Mouse (Mus musculus) layer of hippocampus, adult 9-11 months (tissue): ENCODE measurements around the gene Rps16.
A peak's percentile ranks its signal among the peaks of the same experiment; 100 is the strongest.

Experiments used
- DNase-seq: peaks from one replicate; pipeline ENCODE4 v3.0.0; 2022

The Rps16 gene

DNA sequence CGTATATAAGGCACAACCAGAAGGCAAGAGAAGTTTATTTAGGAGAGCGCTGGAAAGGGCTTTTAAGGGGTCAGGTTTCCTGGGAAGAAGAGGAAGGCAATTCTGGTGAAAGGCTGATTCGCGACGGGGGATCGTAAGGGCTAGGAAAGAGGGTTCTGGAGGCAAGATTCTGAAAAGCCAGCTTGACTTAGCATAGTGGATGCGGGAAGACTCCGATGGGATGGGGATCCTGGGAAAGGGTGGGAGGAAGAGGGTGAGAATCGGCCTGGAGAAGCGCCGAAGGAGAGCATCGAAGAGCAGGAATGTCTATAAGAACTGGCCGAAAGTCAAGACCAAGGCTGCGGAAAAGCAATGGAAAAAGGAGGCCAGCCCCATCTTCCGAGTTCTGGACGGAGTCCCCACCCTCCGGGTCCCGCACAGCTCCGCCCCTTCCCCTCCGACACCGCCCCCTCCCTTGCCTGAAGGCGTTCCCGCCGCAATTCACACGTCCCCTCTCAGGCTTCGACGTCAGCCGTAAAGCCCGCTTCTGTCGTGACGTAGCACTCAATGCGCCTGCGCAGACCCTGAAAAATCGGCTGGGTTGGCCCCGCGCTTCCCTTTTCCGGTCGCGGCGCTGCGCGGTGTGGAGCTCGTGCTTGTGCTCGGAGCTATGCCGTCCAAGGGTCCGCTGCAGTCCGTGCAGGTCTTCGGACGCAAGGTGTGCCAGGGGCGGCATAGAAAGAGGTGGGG, at the start of gene Rps16:
TSS of gene Rps16 (plus strand) at position 498 of the 729 bp plus-strand sequence.
- DNase-seq, result peak; percentile 96

DNA sequence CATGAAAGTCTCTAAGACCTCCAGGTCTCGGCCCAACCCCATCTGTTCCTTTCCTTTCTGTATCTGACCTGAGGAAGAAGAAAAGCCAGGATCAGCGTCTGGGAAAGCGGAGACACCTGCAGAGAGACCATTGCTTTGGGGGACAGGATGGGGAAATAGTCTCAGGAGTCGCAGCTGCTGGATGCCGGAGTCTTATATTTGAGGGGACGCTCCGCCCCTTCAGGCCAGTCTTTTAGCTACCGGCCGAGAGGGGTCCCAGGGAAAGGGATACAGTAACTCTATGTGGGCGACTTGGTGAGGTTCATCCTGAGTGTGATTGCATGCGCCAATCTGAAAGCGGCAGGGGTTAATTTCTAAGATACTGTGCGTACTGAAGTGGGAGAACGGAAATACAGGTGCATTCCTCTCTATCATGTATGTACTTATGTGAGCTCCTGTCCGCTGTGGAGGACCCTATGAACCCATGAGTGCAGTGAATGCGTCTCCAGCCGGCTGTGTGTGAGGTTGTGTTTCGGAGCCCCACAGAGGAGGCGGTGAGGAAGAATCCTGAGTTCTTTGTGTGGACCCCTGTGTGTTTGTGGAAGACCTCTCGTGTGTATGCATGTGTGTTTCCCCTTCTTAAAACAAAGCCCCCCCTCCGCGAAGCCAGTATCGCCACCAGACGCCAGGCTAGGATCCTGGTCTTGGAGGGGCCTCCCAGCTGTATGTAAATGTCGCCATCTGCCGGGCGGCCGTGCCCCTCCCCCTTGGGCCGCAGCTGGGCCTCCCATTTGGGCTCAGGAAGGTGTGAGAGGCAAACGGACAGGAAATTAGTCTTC, 48.6 kb upstream of the Rps16 start, which contains the start of gene Dll3:
TSS of gene Dll3 (minus strand) at position 623 of the 818 bp plus-strand sequence.
- no peak for DNase-seq

DNA sequence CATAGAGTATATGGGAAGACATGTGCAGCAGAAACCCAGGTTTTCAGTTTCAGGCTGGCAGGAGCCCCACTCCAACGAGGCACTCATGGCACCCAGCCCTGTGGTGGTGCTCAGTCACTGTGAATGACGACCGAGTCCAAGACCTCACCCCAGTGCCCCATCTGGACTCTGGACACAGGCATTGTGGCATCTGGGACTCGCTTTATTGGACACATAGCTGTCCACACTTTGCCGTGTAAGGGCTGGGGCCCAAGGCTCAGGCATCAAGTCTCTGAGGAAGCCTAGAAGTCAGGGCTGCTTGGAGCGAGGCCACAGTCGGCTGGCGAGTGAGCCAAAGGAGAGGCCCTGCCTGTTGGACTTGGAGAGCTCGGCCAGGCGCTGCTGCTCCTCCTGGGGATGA, 44.8 kb upstream of the Rps16 start:
- no peak for DNase-seq

DNA sequence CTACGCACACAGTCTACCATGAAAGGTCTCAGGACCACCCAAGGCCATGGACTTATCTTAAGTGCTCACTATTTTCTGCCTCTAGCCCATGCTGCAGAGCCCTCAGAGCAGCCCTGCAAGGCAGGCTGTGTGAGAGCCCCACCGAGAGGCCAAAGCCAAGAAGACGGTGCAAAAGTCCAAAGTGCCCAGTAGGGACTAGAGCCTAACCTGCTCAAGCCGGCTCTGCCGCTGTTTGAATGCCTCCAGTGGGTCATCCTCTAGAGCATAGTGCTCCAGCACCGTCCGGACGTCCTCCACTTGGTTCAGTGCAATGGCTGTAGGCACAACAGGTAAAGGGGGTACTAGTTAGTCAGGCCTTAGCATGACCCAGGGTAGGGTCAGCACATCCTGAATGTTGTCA, 44.2 kb upstream of the Rps16 start:
- DNase-seq, result no peak

DNA sequence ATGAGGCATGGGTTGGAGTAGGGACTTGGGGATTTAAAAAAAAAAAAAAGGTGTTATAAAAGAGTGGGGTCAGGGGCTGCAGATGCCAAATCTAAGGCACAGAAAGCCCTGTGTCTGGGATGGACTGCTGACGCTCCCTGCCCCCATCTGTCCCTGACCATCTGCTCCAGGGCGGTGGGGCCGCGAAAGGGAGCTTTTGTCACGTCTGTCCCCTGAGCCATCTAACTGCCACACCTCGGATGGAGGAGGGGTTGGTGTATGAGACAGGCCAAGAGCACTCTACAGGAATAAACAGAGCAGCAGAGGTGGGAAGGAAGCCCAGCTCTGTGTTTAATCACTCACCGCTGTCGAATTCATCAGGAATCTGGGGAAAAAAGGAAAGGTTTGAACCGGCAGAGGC, 40.7 kb upstream of the Rps16 start:
- DNase-seq, result no peak

DNA sequence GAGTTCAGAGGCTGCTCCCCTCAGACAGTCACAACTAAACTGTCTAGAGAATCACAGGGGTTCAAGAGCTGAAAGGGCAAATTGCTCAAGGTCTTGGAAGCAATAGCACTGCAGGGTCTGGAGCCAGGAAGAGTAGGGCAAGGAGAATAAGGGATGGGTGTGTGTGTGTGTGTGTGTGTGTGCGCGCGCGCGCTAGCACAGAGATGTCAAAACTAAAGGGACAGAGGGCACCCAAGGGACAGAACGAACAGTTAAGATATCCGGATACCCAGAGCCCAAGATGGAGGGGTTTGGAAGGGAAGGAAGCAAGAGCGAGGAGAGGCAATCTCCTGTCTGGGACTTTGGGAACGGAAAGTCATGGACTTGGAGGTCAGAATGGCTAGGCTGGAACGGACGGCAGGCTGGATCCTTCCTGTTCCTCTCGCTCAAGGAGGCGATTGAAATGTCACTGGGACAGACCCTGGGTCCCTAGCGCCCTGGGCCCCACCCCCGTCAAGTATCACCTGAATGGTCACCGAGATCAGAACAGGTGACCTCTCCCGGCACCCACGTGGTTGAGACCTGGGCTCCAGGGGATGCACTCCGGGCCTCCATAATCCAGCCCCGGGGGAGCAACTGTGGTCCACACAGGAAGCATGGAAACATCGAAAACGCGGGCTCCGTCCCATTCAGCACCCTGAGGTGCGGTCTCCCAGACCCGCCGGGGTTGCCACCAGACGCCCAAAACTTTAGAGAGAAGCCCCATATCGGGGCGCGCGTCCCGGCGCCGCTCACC, 39.1 kb upstream of the Rps16 start:
- DNase-seq, result no peak

DNA sequence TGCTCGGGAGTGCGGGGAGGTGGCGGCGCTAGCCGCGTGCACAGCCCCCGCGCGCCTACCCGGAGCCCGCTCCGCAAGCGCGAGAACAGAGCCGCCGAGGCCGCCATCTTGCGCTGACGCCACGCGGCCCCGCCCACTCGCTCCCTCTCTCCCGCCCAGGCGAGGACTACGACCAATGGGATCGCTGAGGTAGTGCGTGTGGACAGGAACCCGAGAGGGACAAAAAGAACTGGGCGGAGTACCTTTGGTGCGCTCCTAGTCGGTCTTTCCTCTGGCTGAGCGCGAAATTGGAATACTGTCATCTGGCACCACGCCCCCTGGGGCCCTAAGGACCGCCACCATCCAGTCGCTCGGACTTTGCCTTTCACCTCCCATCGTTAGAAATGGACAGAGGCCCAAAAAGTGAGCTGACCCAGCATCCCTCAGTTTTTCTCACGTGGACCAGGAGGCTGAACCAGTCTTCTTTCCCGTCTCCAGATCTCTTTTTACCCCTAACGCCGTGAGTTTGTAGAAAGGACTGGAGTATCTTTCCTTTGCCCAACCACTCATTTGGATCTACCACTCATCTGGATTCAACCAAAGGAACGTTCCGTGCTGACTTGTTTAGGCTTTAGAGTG, 38.4 kb upstream of the Rps16 start, which contains the start of gene Timm50:
TSS of gene Timm50 (minus strand) at position 147 of the 618 bp plus-strand sequence.
- DNase-seq, result peak; percentile 97

DNA sequence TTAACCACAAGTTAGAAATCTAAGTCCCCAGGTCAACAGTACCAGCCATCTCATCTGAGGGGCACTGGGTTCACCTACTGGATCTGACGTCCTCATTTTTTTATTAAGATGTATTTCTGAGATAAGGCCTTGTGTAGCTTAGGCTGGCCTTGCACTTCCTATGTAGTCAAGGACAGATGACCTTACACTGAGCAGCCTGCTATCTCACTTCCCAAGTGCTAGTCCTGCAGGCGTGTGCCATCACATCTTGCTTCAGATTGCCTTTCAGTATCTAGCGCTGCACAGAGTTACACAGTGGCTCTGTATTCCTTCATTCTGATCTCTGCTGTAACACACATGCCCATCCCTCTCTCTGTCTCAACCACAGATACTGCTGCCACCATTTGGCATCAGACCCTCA, 32.4 kb upstream of the Rps16 start:
- DNase-seq, result no peak

DNA sequence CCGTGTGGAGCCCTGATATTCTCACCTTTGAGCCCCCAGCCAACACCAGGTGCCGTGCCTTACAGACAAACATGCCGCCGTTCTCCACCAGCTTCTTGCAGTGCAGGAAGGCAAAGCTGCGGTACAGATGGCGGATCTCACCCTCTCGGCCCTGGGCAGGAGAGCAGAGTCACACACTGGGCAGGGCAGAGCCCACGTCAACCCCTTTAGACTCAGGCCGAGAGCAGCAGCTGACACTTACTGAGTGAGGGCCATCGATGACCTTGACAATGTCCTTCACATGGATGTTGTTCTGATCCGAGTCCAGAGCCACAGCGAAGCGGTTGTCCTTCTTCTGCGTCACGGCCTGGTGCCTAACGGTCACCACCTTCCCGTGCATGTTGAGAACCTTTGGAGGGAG, 31.7 kb upstream of the Rps16 start:
- no peak for DNase-seq

DNA sequence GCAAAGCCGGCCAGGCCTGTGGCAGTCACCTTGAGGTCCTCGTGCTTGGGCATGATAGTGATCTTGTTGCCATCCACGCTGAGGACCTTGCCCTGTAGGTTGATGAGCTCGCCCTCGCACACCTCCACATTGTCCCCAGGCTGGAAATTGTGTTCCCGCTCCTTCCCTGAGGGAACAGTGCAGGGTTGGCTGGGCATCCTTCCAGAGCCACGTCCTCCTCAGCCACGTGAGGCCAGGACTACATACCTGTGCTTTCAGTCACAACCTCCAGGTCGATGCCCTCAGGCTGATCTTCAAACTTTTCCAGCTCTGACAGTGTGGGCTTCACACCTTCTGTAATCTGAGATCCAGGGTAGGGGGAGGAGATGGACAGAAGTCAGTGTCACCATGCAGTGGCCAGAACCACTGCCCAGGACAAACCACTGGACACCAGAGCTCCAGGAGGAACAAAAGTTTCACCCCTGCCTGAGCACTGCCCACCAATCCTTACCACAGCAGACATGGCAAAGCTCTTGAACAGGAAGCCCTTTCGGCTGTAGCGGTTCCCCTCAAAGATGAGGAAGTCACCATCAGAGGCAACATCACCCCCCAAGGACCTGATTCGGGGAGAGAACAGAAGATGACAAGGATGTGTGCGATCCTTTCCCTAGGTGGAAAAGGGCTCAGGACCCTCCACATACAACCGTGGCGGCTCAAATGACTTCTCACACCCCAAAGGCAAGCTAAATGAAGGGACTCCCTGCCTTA, 28.3 kb upstream of the Rps16 start:
- no peak for DNase-seq

DNA sequence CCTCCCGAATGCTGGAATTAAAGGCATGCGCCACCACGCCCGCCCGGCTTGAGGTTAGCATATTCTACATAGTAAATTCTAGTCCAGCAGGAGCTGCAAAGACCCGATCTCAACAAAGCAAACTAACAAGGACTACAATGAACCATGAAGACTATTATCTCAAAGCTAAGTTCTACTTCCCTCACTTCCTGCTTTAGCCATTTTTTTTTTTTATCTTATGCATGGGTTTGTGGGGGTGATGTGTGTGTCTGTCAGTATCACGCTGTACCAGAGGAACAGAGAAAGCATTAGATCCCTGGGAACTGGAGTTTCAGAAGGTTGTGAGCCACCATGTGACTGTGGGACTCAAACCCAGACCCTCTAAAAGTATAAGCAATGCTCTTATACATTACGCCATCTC, 25.2 kb upstream of the Rps16 start:
- DNase-seq, result no peak

DNA sequence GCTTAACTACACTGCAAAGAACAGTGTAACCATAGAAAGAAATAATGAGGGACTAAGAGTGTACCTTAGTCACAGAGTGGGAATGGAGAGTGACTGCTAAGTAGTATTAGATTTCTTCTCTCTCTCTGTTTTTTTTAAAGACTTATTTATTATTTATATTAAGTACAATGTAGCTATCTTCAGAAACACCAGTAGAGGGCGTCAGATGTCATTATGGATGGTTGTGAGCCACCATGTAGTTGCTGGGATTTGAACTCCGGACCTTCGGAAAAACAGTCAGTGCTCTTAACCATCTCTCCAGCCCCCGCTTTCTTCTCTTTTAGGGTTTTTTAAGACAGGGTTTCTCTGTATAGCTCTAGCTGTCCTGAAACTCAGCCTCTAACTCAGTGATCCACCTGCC, 24.0 kb upstream of the Rps16 start:
- no peak for DNase-seq

DNA sequence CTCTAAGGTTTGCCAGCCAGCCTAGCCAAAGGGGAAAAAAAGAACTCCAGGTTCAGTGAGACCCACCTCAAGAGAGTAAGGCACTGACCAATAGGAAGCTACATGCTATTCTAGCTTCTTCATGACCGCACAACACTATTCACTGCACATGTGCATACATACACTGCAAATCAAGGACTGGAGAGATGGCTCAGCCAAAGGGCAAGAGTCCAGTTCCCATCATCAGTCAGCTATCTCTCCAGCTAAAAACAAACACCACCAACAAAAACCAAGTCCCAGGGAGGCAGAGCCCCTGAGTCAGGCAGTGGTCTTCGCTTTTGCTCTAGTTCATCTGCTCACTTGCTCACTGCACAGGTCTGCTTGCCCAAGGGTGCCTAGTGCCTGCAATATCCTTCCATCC, 22.2 kb upstream of the Rps16 start:
- DNase-seq, result no peak

DNA sequence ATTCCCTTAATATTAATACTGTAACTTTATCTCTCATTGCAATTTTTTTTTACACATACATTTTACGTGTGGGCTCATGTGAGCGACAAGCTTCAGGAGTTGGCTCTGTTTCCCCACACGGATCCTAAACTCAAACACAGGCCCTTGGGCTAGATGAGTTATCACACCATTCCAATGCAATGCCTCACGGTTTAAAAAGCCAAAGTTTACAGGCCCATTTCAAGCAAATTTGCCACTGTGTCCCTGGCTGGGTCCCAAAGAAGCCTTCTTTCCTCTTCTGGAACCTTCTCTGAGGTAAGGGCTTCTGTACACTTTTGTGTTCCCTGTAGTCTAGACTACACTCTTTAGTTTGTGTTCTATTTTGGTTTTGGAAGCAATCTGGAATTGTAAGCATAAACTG, 15.9 kb upstream of the Rps16 start:
- DNase-seq, result no peak

DNA sequence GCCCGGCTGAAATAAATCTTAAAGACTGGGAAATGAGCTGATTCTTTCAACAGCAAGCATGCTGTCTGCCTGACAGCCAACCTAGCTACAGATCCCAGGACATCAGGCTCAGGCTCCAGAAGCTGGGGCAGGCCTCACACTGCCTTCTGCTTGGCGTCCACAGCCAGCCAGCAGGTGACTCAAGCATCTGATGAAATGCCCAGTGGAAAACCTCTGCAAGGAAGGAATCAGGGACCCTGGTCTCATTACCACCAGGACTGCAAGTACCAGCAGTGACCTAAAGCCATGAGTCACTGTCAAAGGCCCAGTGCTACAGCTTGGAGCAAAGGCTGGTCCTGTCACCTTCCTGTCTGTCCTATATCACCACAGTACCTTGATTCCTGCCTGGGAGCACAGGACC, 15.0 kb upstream of the Rps16 start:
- no peak for DNase-seq

DNA sequence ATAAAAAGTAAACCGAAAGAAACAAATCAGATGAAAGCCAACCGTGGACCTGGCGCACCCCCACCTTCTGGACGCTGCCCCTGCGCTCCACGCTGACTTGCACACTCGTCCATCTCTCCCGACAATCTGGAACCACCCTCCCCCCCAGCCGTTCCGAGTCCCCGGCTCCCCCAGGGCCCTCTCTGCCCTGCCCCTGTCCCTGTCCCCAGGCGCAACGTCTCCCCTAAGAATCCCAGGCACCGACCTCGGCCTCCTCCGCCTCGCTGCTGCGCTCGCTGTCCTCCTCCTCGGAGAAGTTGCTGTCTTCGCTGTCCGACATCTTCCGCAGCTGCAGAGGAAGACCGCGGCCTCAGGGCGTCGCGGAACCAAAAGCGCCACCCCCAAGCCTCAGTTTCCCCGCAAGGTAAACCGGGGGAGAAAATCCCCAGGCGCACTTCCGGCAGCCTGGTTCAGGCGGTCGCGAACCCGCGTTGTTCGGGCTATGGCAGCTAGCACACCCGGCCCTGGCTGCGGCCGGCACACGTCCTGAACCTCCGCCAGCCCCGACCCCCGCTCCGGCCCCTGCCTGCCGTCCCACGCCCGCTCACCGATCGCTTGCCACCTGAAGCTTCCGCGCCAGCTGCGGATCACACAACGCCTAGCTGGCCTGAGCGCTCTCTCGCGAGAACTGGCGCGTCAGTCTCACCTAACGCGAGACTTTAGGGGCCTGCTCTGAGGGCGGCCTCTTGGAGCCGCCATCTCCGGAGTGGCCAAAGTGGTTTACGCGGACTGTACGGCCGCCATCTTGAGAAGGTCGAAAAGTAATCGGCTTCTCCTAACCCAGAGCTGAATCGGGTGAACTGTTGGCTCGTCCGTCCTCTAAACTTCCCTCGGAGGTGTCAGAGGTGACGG, 12.1 kb upstream of the Rps16 start, which contains the start of gene Supt5:
TSS of gene Supt5 (minus strand) at position 639 of the 891 bp plus-strand sequence.
- peak; percentile 98 for DNase-seq

DNA sequence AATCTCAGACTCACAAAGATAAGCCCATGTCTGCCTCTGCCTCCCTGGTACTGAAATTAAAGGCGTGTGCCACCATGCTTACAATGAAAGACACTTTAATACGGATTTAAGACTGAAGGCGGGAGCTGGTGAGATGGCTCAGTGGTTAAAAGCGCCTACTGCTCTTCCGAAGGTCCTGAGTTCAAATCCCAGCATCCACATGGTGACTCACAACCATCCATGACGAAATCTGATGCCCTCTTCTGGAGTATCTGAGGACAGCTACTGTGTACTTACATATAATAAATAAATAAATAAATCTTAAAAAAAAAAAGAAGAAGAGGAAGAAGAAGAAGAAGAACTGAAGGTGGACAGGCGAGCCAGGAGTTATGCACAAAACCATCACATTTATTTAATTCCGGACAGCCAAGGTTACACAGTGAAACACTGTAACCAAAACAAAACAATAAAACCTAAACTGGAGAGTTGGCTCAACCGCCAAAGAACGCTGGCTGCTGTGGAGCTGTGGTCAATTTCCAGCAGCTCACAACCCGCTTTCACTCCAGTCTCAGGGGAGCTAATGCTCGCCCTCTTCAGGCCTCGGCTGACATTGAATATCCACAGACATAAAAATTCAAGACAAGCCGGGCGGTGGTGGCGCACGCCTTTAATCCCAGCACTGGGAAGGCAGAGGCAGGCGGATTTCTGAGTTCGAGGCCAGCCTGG, 11.1 kb upstream of the Rps16 start:
- peak; percentile 42 for DNase-seq

DNA sequence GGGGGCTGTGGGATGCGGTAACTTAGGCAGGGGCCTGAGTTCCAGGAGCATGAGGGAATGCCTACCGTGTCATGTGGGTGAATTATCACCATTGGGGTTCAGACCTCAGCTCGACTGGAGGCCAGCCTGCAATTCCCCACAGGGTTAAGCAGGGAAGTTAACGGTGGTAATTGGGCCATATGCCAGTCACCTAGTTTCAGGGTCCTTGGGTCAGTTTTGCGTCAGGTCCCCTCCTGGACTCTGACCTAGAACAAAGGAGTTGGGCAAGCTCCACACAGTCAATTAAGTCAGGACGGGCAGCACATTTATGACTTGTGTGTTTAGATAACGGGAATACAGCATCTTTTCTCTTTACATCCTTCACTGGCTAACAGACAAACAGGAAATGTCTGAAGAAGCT, 9.1 kb upstream of the Rps16 start:
- no peak for DNase-seq

DNA sequence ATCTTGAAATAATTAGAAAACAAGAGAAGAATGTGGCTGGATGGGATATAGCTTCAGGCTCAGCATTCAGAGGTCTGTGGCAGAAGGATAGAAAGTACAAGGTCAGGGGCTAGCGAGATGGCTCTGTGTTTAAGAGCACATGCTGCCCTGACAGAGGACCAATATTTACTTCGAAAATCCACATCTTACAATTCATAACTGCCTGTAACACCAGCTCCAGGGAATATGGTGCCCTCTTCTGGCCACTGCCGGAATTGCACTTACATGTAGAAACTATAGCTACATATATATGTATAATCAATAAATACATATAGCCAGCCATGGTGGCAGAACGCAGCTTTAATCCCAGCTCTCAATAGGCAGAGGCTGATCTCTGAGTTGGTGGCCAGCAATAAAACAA, 5.8 kb upstream of the Rps16 start:
- no peak for DNase-seq

DNA sequence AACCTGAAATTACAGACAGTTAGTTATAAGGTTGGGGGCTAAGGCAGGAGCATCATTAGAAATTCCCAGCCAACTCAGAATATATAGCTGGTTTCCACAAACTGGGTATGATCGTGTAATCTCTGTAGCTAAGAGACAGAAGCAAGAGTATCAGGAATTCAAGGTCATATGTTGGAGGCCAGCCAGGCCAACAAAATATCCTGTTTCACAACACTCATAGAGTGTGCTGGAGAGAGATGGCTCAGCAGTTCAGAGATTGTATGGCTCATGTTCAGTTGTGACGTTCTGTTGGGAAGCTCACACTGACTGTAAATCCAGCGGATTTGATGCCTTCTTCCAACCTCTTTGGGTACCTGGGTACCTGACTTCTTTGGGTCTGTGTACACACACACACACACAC, 2.7 kb upstream of the Rps16 start:
- no peak for DNase-seq
